Mouse (Mus musculus) layer of hippocampus, adult 18-20 months (tissue): Measurements from ENCODE around the gene Fbxo42. TPM values are rescaled to one million over a fixed set of nuclear protein-coding genes. Genes with fewer than 3 reads are reported as not detected.

Experiments used
- DNase-seq, 2 experiments: peaks; one replicate each; pipeline ENCODE4 v3.0.0; 2022; ENCODE audit warnings: low spot score in 2 of 2
- total RNA-seq, 2 experiments: library from RNA; stranded (reverse); gene quantifications; 2 replicates each; pipeline ENCODE4 v1.2.3; 2021

Gene Fbxo42
- total RNA-seq, 2 experiments from 2014 or later, result 23.2 to 24.4 TPM

- peak; percentile 92 to 95 for DNase-seq
Measured at GRCm38 (mm10) chr4:141213770-141214336, 66.1 kb downstream of the Fbxo42 start, which contains the start of gene Rsg1. Gene Rsg1, plus strand, starts transcription at chr4:141213956.

- DNase-seq, result no peak
Measured at GRCm38 (mm10) chr4:141214337-141214851, 66.7 kb downstream of the Fbxo42 start.

GRCm38 (mm10) chr4:141219583-141220213 lies 72.0 kb downstream of the Fbxo42 start:
- no peak for DNase-seq

GRCm38 (mm10) chr4:141221848-141222247 lies 74.1 kb downstream of the Fbxo42 start:
- DNase-seq, result no peak

GRCm38 (mm10) chr4:141222752-141223151 lies 75.0 kb downstream of the Fbxo42 start:
- DNase-seq, result no peak

- no peak for DNase-seq
Measured at GRCm38 (mm10) chr4:141228687-141229086, 81.0 kb downstream of the Fbxo42 start.

- no peak for DNase-seq
Measured at GRCm38 (mm10) chr4:141233196-141233595, 85.5 kb downstream of the Fbxo42 start.

GRCm38 (mm10) chr4:141235537-141236111 lies 87.9 kb downstream of the Fbxo42 start:
- DNase-seq, result no peak

GRCm38 (mm10) chr4:141236856-141237255 lies 89.1 kb downstream of the Fbxo42 start:
- DNase-seq, result no peak

- no peak for DNase-seq
Measured at GRCm38 (mm10) chr4:141238492-141239387, 91.0 kb downstream of the Fbxo42 start.

- DNase-seq, result peak; percentile 47 to 56
Measured at GRCm38 (mm10) chr4:141239388-141240125, 91.8 kb downstream of the Fbxo42 start, which contains the start of gene Arhgef19. Gene Arhgef19, plus strand, starts transcription at chr4:141239499.

- DNase-seq, result no peak
Measured at GRCm38 (mm10) chr4:141240617-141241016, 92.9 kb downstream of the Fbxo42 start.

GRCm38 (mm10) chr4:141241861-141242260 lies 94.1 kb downstream of the Fbxo42 start:
- no peak for DNase-seq

- peak in 1 of 2 experiments; percentile 42 for DNase-seq
Measured at GRCm38 (mm10) chr4:141242651-141243241, 95.0 kb downstream of the Fbxo42 start.

- DNase-seq, result no peak
Measured at GRCm38 (mm10) chr4:141243636-141244035, 95.9 kb downstream of the Fbxo42 start.

GRCm38 (mm10) chr4:141244401-141244800 lies 96.7 kb downstream of the Fbxo42 start:
- peak in 1 of 2 experiments; percentile 29 for DNase-seq

GRCm38 (mm10) chr4:141244931-141245425 lies 97.3 kb downstream of the Fbxo42 start:
- peak; percentile 51 to 73 for DNase-seq

GRCm38 (mm10) chr4:141246089-141246997 lies 98.6 kb downstream of the Fbxo42 start:
- no peak for DNase-seq

- no peak for DNase-seq
Measured at GRCm38 (mm10) chr4:141246998-141247350, 99.3 kb downstream of the Fbxo42 start.
